Mouse (Mus musculus) left cerebral cortex, adult 6 months (tissue): Measurements from ENCODE around the gene Fam117a. TPM values are rescaled to one million over a fixed set of nuclear protein-coding genes. Genes with fewer than 3 reads are reported as not detected.

ENCODE experiments used
- long read RNA-seq, 2 experiments: library from polyadenylated mRNA; unstranded; transcript quantifications; one replicate each; pipeline ENCODE4 v2.0.0; 2019 to 2020
- polyA plus RNA-seq: library from polyadenylated mRNA; unstranded; fragments of <200 nt; fragmentation: Nextera tagmentation; gene quantifications from 2 replicates; pipeline ENCODE4 v1.2.3, GENCODE M21; 2021

Gene Fam117a
- polyA plus RNA-seq = 0.49 and 0.78 TPM in 2 replicates
- long read RNA-seq, experiment 1 = 0 reads
- long read RNA-seq, experiment 2 = 0 reads

DNA sequence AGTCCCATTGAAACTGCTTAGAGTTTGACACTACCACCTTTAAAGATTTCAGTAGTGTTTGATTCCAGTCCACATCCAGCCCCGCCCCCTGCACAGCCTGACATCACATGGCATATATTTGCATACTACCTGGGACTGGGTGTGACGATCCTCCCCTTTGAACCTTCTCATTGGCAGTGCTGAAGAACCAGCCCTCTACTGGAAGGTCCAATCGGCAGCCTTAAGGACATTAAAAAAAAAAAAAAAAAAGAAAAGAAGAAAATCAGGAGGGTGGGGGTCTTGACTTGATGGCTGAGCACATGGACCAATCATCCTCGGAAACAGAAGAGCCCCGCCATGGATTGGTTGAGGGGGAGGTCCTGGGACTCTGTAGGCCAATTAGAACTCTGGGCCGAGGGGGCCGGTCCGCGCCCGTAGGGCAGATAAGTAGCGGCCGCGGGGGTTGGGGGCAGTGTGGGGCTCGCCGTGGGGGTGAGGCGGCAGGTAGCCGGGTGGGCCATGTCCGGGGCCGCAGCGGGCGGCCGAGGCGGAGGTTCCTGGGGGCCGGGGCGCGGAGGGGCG is at the start of gene Fam117a:
Gene Fam117a (plus strand): TSS at position 451 of the 561 bp plus-strand sequence.

GRCm38 (mm10) chr11:95310007-95310647 is 26.7 kb upstream of the Fam117a start, which contains the start of gene Kat7:
Gene Kat7, minus strand, starts transcription at chr11:95310246.

DNA sequence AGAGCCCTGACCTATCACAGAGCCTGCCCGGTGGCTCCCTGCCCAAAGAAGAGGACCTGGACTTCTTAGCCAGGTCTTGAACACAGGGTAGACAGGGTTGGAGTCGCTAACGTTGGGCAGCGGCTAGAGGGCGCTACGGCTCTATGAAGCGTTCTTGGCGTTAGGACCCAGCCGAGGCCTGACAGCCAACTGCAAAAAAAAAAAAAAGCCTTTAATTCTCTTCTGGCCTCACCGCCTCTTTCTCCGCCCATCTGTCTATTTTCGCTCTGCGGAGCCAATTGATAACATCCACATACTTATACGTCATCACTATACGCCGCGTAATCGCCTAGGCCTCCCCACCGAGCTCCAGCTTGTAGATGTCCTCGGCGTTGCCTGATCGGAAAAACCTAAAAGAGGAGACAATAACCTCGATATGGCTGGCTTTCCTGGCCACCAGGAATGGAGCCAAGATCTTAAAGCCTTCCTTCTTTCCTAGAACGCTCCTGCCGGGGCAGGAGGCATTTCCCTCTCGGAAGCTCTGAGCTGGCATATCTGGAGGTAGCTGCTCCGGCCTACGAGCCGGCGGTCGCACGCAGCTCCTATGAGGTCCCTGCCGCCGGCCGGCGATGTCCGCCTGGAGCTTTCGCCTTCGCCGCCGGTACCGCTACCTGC is 47.6 kb downstream of the Fam117a start, which contains the start of gene Slc35b1:
Gene Slc35b1 (plus strand): TSS at position 374 of the 654 bp plus-strand sequence.

DNA sequence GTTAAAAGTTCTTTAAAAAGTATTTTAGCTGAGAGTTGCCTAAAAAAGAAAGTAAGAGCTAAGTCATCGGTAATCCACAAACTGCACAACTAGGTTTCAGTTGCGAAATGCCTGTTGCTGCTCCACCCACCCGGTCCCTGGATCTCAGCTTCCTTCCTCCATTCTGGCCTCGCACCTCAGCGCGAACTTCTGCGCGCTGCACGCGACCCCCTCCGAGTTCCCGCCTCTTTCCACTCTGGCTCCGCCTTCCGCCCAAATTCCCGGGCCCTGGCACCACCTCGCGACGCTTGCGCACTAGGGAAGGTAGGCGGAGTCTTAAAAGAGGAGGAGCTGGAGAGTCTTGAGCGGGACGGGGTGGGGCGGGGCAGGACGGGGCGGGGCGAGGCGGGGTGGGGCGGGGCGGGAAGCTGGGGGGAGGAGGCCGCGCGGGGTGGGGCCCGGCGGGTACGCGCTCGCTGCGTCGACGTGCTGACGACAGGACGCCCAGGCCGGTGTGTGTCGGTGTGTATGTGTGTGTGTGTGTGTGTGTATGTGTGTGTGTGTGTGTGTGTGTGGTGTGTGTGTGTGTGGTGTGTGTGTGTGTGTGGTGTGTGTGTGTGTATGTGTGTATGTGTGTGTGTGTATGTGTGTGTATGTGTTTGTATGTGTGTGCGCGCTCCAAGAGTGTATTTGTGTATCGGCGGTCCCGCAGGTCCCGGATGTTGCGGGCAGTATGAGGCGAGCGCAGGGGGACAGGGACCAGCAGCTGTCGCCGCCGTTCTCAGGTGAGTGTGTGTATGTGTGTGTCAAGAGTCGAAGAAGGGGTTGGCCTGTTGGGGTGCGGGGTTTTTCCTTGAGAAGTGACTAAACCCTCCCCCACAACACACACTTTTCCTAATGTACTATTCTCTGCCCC is 77.1 kb downstream of the Fam117a start, which contains the start of gene Spop:
Gene Spop (plus strand): TSS at position 440 of the 895 bp plus-strand sequence.

Other genes starting within 250 kb of the Fam117a start
- gene Dlx3, start 216.9 kb upstream of the Fam117a start, polyA plus RNA-seq = not detected in 2 replicates
- gene Dlx4, start 190.8 kb upstream of the Fam117a start, polyA plus RNA-seq = 0.28 and 0.49 TPM in 2 replicates
- gene Tac4, start 75.5 kb upstream of the Fam117a start, polyA plus RNA-seq = not detected in 2 replicates
- gene Kat7, start 26.8 kb upstream of the Fam117a start, polyA plus RNA-seq = 39.0 and 45.9 TPM in 2 replicates
- 82.8 and 84.0 TPM in 2 replicates for gene Slc35b1, start 47.7 kb downstream of the Fam117a start, polyA plus RNA-seq
- 115 and 131 TPM in 2 replicates for gene Spop, start 77.1 kb downstream of the Fam117a start, polyA plus RNA-seq
- gene Nxph3, start 177.6 kb downstream of the Fam117a start, polyA plus RNA-seq = 1.6 and 4.2 TPM in 2 replicates